Comparison of ENCODE assay signal across 22 mouse cellular contexts in the genomic region with DNA sequence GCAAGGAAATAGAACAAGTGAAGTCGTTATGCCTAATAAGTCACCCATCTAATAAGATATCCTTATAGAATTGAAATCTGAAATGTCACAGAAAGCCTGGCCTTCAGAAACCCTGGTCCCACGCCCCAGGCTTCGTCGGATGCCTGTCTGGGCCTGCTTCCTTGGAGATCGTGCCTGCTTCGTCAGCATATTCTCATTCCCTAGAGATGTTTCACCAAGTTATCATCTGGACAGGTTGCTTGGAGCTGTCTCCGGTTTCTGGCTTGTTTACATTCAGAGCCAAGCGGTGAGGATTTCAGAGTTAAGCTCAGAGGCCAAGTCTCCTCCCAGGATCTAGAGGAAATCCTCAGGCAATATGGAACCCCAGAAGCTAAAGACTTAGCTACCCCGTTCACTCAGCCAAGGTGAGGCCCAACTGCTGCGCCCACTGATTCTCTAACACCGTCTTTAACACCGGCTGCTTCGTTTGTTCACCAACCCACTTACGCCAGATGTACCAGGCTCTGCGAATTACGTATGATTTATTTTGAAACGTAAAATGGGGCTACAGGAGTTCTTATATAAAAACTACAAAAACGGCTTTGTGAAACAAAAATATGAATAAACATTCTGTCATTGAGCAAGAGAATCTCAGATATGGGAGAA. TPM values are rescaled to one million over a fixed set of nuclear protein-coding genes. Genes with fewer than 3 reads are reported as not detected.
DNase-seq lines count a peak whose midpoint lies in the region; ATAC-seq lines count a peak whose summit lies in the region.
"Had no signal": no experiment of that assay in that cellular context is flagged by ENCODE, and none has a peak within 500 bp of the region (broad histone marks: within the 10 kb centered on the region; RNA-seq: fewer than 3 reads in every experiment).

No protein-coding gene starts in this region.

- H3K4me2 ChIP-seq in forebrain, embryonic 11.5 days (ENCODE audit: low read depth, low read length, severe bottlenecking), result no peak overlapping the region
- H3K4me2 ChIP-seq: hindbrain, embryonic 12.5 days; intestine, embryonic 15.5 days; kidney, embryonic 15.5 days; limb, embryonic 12.5 days had no signal

- no peaks in the 10 kb centered on the region for H3K4me1 ChIP-seq in forebrain, embryonic 11.5 days (replicated peaks; ENCODE audit: control insufficient read depth, insufficient read depth, low read length)
- H3K4me1 ChIP-seq: hindbrain, embryonic 12.5 days; limb, embryonic 12.5 days had no signal

- no peaks in the 10 kb centered on the region for H3K27me3 ChIP-seq in forebrain, embryonic 11.5 days (ENCODE audit: control insufficient read depth, insufficient read depth, low read length)
- H3K27me3 ChIP-seq: hindbrain, embryonic 12.5 days; intestine, embryonic 15.5 days; kidney, embryonic 15.5 days; limb, embryonic 12.5 days had no signal

- H3K36me3 ChIP-seq in forebrain, embryonic 11.5 days (ENCODE audit: control insufficient read depth, insufficient read depth, low read length), result no peaks in the 10 kb centered on the region
- H3K36me3 ChIP-seq: heart, embryonic 10.5 days; hindbrain, embryonic 12.5 days; intestine, embryonic 15.5 days; kidney, embryonic 15.5 days; limb, embryonic 12.5 days had no signal

- intact Hi-C loops in left cerebral cortex, postnatal 4 days (cut with DNase I), result no loop called here

- no peak overlapping the region for H3K27ac ChIP-seq in forebrain, embryonic 11.5 days (ENCODE audit: low read depth, low read length)
- H3K27ac ChIP-seq: heart, embryonic 10.5 days; hindbrain, embryonic 12.5 days; intestine, embryonic 15.5 days; kidney, embryonic 15.5 days; limb, embryonic 12.5 days; liver, embryonic 14.5 days had no signal

- 89% methylated on average over 18 of the region's 18 CpGs for WGBS in forebrain, embryonic 11.5 days

- no peak for DNase-seq in frontal cortex, postnatal 25 days (ENCODE audit: low spot score in 2 of 2)
- DNase-seq in left cerebral cortex, adult 11 months (ENCODE audit: low spot score), result peak; percentile 4
- DNase-seq in left cerebral cortex, postnatal 4 days, result no peak
- DNase-seq in brain, adult 2 months (ENCODE audit: low read depth, low spot score), result peak; percentile 69
- DNase-seq in right cerebral cortex, postnatal 25 days, result peak; percentile 45
- no peak for DNase-seq in forebrain, embryonic 11.5 days (ENCODE audit: low spot score)
- no peak for DNase-seq in adrenal gland, postnatal 25 days
- DNase-seq: adrenal gland, postnatal 14 days; cerebellum, adult 2 months; gastrocnemius, postnatal 25 days; heart, postnatal 10 days; thymus, adult 18-20 months had no signal

- H3K4me3 ChIP-seq in forebrain, embryonic 11.5 days (ENCODE audit: low read depth, low read length), result no peak overlapping the region
- H3K4me3 ChIP-seq: heart, embryonic 10.5 days; hindbrain, embryonic 12.5 days; intestine, embryonic 15.5 days; kidney, embryonic 15.5 days; limb, embryonic 12.5 days had no signal

- no peak overlapping the region for H3K9ac ChIP-seq in forebrain, embryonic 11.5 days (ENCODE audit: low read length)
- H3K9ac ChIP-seq: hindbrain, embryonic 12.5 days; intestine, embryonic 15.5 days; kidney, embryonic 15.5 days; limb, embryonic 12.5 days; liver, embryonic 14.5 days had no signal

- no peaks in the 10 kb centered on the region for H3K9me3 ChIP-seq in forebrain, embryonic 11.5 days (ENCODE audit: control insufficient read depth, low read length)
- H3K9me3 ChIP-seq: heart, embryonic 10.5 days; hindbrain, embryonic 12.5 days; intestine, embryonic 15.5 days; kidney, embryonic 15.5 days; limb, embryonic 12.5 days had no signal

- ATAC-seq in frontal cortex, adult (ENCODE audit: low TSS enrichment), result peak; percentile 92
- ATAC-seq in forebrain, embryonic 11.5 days (replicated peaks; ENCODE audit: low FRiP score), result no peak
- ATAC-seq: forebrain, embryonic 16.5 days; intestine, embryonic 15.5 days; lung, postnatal 0 days; midbrain, embryonic 16.5 days had no signal

RNA-seq across cellular contexts. Expression of a gene that starts 30.0 kb away (rescaled TPM):
- 1 to 10 TPM; 5.1 to 6.7 TPM for total RNA-seq in left cerebral cortex, postnatal 4 days (2021)
- 1.9 and 2.5 TPM in 2 replicates for polyA plus RNA-seq in forebrain, embryonic 11.5 days (2014; fragmentation: Nextera tagmentation; extraction: Ambion mirVana)
- 0.81 and 1.3 TPM in 2 replicates for total RNA-seq in adrenal gland, postnatal 25 days (2021)

Comparison
In these comparisons a context has a peak if more than half of its experiments do, and no peak if none do; other contexts are left out.
1. DNase-seq: peak in left cerebral cortex, adult 11 months (single experiment), brain, adult 2 months (single experiment) and right cerebral cortex, postnatal 25 days (single experiment); none in frontal cortex, postnatal 25 days (0 of 2), left cerebral cortex, postnatal 4 days (single experiment), forebrain, embryonic 11.5 days (single experiment) and adrenal gland, postnatal 25 days (single experiment).